Mouse (Mus musculus): ENCODE measurements around the gene Borcs5.

DNA sequence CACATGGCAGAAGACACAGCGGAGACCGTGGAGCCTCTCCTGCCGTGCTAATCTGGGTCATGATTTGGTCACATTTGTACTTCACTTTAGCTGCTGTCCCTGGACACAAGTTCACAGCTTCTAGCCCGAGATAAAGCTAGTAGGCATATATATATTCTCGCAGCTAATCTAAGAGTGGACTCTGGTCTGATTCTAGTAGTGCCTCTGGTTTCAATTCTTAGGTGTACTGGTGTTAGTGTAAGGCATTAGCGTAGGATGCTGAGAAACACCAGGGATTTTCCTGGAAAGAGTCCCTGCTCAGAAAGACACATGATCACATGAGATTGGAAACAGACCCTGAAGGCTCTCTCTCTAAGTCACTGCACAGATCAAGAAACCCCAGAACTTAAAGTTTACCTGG, 55.2 kb downstream of the Borcs5 start:
- TF ChIP-seq CTCF (IDR thresholded peaks at IDR 0.05; ENCODE audit: low read depth, low read length) (no peak), POLR2A (IDR thresholded peaks at IDR 0.05; ENCODE audit: insufficient read depth, low read length) (no peak)
